Mouse (Mus musculus) monocyte, adult 5-6 weeks (primary cell): ENCODE results near the gene Gm28360. TPM values are rescaled to one million over a fixed set of nuclear protein-coding genes. Genes with fewer than 3 reads are reported as not detected.
"Not testable (repeated sequence)": the region's sequence is repeated elsewhere in the genome, so short reads cannot be mapped to it uniquely, and the experiment has no call there.

Source experiments
- ATAC-seq: fragments of 153-309, 156-312 bp; replicated peaks from 2 replicates; pipeline ENCODE4 v1.8.0; 2017; ENCODE audit warnings: mild to moderate bottlenecking; ENCODE audit not compliant: low TSS enrichment, insufficient number of reproducible peaks, severe bottlenecking, poor library complexity, low FRiP score
- total RNA-seq: library from RNA; stranded (forward); fragments of 200-1000, 200-491, 200-594 nt; gene quantifications from 3 replicates; pipeline ENCODE4 v1.2.3, GENCODE M21; 2017

Gm28360 gene
- not detected in 3 replicates for total RNA-seq

DNA sequence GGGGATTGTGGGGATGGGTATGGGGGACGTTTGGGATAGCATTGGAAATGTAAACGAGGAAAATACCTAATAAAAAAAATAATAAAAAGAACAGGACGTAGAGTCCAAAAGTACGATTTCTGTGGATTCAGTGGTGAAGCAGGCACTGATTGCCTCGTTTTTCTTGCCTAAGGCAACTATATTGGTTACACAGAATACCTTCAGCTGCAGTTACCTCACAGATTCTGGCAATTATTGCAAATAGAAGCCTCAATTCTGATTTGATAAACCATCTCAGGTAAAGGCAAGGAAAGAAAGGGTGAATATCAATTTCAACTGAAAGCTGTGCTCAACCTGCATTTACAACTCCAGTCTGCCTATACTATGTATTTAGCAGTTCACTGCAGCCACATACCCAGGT lies at the start of gene Gm28360:
Gm28360 (plus strand) TSS at position 301 of the 400 bp plus-strand sequence.
- not testable (repeated sequence) for ATAC-seq

DNA sequence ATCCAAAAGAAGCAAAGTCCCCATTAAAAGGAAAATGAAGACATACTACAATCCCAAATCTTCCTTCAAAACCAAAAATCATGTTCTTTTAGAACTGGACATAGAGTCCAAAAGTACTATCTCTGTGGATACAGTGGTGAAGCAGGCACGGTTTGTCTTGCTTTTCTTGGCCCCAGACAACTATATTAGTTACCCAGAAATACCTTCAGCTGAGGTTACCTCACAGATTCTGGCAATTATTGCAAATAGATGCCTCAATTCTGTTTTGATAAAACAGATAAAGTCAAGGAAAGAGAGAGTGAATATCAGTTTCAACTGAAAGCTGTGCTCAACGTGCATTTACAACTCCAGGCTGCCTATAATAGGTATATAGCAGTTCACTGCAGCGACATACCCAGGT lies 49.0 kb upstream of the Gm28360 start, which contains the start of gene B020011L13Rik:
B020011L13Rik (plus strand) TSS at position 301 of the 400 bp plus-strand sequence.
- ATAC-seq: not testable (repeated sequence)

DNA sequence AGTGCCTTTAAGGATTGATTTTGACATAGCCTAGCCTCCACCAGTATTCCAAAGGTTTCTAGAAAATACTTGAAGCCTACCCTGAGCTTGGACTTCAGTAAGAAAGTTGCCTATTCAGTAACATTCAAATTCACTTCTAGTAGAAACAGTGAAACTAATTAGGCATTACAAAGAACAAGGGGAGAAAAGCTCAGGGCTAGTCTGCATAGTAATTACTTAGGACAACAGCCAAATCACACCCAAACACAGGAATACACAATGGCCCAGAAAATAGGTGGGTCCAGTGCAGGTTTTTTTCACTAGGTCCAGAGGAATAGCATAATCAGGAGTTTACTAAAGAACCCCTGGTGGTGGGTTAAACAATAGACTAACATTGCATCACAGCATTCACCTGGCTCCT lies 13.6 kb upstream of the Gm28360 start:
- ATAC-seq: not testable (repeated sequence)

DNA sequence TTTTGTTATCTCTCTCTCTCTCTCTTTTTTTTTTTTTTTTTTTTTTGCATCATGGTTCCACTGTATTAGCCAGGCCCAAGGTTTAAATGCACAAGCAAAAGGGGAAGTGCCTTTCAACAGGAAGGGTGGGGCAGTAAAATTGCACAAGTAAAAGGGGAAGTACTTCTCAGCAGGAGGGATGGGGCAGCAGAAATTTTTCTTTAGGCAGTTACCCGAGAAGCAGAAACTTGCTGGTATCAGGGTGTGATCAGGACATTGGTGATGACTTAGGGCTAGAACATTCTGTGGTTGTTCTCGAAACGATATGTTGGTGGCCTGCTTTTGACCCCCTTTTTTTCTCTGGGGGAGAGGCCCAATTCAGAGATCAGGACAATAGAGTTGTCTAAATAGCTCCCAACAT lies 21.8 kb downstream of the Gm28360 start:
- ATAC-seq: not testable (repeated sequence)

Other genes with a start within 250 kb of the Gm28360 start
- gene Gm28363, start 132.9 kb upstream of the Gm28360 start, total RNA-seq: not detected in 3 replicates
- gene B020011L13Rik, start 48.9 kb upstream of the Gm28360 start, total RNA-seq: not detected in 3 replicates
- gene Gm28168, start 97.9 kb downstream of the Gm28360 start, total RNA-seq: 0.57 TPM in 1 of 3 replicates, not detected in the others
- gene Gm7145, start 135.9 kb downstream of the Gm28360 start, total RNA-seq: not detected in 3 replicates